Mouse (Mus musculus): ENCODE results near the gene Astl.

DNA sequence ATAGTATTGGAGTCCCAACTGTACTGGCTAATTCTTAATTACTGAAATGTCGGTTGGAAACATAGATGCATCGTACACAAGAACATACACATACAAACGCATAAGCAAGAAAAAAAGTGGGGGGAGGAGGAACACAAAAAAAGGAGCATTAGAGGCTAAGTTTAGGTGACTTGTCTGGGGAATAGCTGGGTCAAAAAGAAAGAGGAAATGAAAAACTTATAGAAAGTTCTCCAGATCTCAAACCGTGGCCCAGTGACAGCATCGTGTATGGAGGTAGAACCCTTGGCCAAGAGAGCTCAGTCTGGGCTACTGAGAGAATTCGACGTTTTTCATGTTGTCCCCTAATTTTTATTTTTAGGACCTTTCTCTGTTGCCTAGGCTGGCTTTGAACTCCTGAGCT lies 27.8 kb upstream of the Astl start:
- TF ChIP-seq CTCF (IDR thresholded peaks at IDR 0.05; ENCODE audit: borderline replicate concordance, control insufficient read depth, extremely low read depth, insufficient read depth, low read length, poor library complexity) (no peak), POLR2A (IDR thresholded peaks at IDR 0.05; ENCODE audit: control insufficient read depth, extremely low read depth, insufficient read depth, low read length, poor library complexity) (no peak)

All from thymus, adult 2 months (tissue).